Mouse (Mus musculus): ENCODE results near the gene Rhot2. TPM values are rescaled to one million over a fixed set of nuclear protein-coding genes. Genes with fewer than 3 reads are reported as not detected.
A peak's percentile ranks its signal among the peaks of the same experiment; 100 is the strongest.
"Not testable (repeated sequence)": the region's sequence is repeated elsewhere in the genome, so short reads cannot be mapped to it uniquely, and the experiment has no call there.

Gene Rhot2
- total RNA-seq, 2 experiments from 2014 or later = 13.9 to 15.6 TPM

GRCm38 (mm10) chr17:25828712-25829557 is 15.7 kb downstream of the Rhot2 start, which contains the start of gene Jmjd8:
Gene Jmjd8, plus strand, starts transcription at chr17:25828867.
- peak; percentile 34 for ATAC-seq (ENCODE audit: poor library complexity, severe bottlenecking)

DNA sequence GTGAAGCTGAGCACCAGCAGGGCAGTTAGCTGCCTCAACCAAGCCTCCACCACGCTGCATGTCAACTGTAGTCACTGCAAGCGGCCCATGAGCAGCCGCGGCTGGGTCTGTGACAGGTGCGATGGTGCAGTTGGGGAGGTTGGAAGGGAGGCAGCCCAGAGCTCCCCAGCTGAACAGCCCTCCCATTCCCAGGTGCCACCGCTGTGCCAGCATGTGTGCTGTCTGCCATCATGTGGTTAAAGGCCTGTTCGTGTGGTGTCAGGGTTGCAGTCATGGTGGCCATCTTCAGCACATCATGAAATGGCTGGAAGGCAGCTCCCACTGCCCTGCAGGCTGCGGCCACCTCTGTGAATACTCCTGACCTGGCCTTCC is 16.4 kb downstream of the Rhot2 start:
- ATAC-seq (ENCODE audit: poor library complexity, severe bottlenecking) = no peak

DNA sequence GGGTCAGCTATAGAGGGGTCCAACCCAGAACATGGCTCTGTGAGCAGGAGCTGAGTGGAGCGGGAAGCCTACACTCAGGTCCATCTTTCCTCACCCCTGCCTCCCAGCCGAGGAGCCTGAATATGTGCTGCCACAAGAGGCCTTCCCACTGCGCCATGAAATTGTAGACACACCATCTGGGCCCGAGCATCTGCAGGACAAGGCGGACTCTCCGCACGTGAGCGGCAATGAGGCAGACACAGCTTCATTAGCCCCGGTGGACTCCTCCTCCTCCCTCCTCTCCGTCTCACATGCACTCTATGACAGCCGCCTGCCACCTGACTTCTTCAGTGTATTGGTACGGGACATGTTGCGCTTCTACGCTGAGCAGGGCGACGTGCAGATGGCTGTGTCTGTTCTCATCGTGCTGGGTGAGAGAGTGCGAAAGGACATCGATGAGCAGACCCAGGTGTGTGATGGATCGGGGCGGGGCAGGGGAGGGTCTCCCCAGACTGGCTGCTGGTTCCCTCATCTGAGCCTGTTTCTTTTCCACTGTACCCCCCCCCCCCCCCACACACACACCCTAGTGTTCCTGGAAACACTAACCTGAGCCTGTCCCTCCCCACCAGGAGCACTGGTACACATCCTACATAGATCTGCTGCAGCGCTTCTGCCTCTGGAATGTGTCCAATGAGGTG is 17.0 kb downstream of the Rhot2 start:
- ATAC-seq (ENCODE audit: poor library complexity, severe bottlenecking) = no peak

GRCm38 (mm10) chr17:25827011-25827410 is 17.6 kb downstream of the Rhot2 start:
- no peak for ATAC-seq (ENCODE audit: poor library complexity, severe bottlenecking)

GRCm38 (mm10) chr17:25825984-25826570 is 18.6 kb downstream of the Rhot2 start:
- no peak for ATAC-seq (ENCODE audit: poor library complexity, severe bottlenecking)

- ATAC-seq (ENCODE audit: poor library complexity, severe bottlenecking) = no peak
Observed at GRCm38 (mm10) chr17:25825311-25825710, 19.3 kb downstream of the Rhot2 start.

DNA sequence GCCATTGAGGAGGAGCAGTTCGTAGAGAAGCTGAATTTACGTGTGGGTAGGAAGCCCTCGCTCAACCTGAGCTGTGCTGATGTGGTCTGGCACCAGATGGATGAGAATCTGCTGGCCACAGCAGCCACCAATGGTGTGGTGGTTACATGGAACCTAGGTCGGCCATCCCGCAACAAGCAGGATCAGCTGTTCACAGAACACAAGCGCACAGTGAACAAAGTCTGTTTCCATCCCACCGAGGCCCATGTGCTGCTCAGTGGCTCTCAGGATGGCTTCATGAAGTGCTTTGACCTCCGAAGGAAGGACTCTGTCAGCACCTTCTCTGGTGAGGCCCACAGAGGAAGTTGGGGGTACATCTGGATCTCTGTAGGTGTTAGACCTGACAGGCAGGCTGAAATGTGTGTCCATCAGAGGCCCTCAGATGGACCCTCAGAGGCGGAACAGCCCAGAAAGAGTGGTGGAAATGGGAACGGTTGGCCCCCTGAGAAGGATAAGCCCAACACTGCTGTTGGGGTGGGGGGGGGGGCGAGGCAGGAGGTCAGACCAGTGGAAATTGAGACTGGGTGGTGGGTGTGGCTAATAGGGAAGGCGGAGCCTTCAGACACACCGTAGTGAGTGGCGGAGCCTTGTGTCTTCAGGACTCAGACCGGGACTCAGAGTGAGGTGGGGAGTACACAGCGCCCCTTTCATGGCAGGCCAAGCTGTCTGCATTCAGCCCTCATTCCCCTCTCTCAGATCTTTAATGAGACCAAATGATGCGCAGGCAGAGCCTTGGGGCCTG is 20.1 kb downstream of the Rhot2 start:
- ATAC-seq (ENCODE audit: poor library complexity, severe bottlenecking) = no peak

- peak; percentile 94 for ATAC-seq (ENCODE audit: poor library complexity, severe bottlenecking)
Observed at GRCm38 (mm10) chr17:25823452-25823851, 21.2 kb downstream of the Rhot2 start, which contains the start of gene Wdr24. Gene Wdr24, plus strand, starts transcription at chr17:25823627.

DNA sequence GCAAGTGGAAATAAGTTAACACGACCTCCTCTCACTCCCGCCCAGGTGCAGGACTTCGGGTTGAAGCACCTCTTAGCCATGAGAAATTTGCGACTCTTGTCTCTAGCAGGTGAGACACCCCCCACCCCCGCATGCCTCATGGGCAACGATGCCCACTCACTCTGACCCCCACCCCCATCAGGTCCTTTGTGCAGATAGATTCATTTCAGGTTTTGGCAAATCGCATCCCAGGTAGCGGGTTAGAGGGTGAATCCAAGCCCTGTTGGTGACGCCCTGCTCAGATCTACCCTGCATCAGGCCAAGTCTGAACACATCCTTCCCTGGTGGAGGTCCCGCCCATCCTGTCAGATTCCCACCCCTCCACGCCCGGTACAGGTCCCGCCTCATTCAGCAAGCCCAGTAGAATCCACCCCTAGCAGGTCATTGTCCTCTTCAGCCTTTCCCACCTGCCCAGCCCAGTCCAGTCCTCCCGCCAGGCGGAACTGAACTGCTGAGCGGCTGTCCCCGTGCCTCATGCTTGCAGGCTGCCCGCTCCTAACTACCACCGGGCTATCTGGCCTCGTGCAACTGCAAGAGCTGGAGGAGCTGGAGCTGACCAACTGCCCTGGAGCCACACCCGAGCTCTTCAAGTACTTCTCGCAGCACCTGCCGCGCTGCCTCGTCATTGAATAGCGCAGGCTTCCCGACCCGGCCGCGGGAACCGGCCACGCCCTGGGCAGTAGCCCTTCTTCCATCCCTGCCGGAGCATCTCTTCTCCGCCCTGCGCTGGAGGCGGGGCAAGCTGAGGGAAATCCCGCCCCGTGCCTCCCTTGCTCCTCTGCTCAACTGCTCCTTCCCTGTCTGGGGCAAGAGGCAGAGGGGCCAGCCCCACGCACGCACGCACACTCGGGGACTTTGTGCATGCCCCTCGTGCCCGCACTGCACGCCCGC is 25.5 kb downstream of the Rhot2 start:
- peak; percentile 34; the same call in 1 of the 2 replicates for ATAC-seq (ENCODE audit: poor library complexity, severe bottlenecking)

- ATAC-seq (ENCODE audit: poor library complexity, severe bottlenecking) = no peak
Observed at GRCm38 (mm10) chr17:25817662-25818061, 27.0 kb downstream of the Rhot2 start.

- peak; percentile 68 for ATAC-seq (ENCODE audit: poor library complexity, severe bottlenecking)
Observed at GRCm38 (mm10) chr17:25813471-25813870, 31.2 kb downstream of the Rhot2 start.

- ATAC-seq (ENCODE audit: poor library complexity, severe bottlenecking) = no peak
Observed at GRCm38 (mm10) chr17:25810890-25811289, 33.8 kb downstream of the Rhot2 start.

DNA sequence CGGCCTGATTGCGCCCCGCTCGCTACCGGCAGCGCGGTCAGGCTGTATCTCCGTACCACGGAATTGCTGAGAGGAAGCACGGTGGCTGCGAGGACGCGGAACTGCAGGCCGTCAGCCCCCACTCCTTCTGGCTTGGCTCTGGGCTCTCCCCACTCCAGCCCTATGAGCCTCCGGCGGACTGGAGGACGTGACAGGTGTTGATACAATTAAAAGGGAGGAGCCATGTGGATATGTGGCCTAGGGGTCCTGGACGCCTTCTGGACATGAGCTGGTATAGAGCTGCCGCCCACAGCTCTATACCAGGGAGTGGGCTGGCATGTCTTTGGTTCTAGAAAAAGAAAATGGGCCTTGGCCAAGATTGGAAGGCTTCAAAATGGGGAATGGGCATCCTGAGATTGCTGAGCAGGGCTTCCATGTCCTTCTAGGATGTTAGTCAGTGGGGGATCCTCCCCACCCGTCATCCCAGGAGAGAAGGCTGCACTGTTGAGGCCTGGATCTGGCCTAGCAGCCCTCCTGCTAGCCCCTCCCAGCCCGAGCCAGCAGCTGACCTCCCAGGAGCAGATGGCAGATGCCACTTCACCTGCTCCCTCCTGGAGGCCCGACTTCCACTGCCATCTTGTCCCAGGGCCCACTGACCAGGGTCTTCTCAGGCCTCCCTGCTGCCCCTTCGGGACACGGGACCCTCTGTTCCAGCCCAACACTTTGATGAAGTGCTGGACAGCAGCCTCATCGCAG is 34.9 kb downstream of the Rhot2 start:
- ATAC-seq (ENCODE audit: poor library complexity, severe bottlenecking) = no peak

DNA sequence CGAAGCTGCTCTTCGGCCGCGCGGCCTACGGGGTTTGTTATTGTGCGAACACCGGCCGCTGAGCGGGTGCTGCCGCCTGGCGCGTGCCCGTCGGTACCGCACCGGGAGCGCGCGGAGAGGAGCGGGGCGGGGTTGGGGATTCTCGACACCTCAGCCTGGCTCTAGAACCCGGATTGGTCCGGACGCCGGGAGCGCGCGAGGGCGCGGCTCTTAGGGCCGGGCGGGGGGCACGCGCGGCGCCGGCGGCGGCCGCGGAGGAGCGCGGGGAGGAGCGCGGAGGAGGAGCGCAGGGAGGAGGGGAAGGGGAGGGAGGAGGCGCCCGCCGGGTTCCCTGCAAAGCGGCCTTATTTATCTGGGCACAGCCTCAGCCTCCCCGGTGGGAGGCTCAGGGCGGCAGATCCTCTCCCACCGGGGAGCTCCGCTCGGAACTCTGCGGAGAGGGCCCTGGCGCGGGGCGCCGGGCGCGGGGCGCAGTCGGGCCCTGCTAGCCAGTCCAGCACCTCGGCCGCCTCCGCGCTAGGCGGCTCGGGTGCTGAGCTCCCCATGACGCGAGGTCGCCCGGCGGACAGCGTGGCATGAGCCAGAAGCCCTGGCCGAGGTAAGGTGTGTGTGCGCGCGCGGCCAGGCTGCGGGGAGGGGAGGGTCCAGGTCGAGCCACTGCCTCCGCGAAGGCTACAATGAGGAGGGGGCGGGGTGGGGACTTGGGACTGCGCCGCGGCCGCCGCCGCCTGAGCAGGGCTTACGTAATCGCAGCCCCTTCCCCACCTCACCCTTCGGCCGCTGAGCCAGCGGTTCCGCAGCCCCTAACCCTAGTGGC is 35.7 kb downstream of the Rhot2 start, which contains the start of gene Fbxl16:
TSS of gene Fbxl16 (plus strand) at position 297 of the 817 bp plus-strand sequence.
- ATAC-seq (ENCODE audit: poor library complexity, severe bottlenecking) = no peak

DNA sequence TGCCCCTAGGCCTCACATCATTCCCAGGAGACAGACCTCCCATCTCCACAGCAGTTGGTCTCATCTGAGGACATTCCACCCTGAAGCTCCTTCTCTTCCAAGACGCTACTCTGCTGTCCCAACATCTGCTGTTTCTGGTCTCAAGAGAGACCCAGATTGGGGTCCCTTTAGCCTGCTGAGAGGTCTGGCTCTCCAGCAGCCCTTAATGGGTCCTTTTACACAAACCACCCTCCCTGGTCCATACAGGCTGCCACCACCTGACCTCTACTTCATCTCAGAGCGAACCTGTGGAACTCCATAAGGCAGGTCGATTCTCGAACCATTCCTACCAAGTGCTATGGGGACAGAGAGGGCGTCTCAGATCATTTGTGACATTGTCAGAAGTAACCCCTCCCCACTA is 36.6 kb downstream of the Rhot2 start:
- no peak for ATAC-seq (ENCODE audit: poor library complexity, severe bottlenecking)

DNA sequence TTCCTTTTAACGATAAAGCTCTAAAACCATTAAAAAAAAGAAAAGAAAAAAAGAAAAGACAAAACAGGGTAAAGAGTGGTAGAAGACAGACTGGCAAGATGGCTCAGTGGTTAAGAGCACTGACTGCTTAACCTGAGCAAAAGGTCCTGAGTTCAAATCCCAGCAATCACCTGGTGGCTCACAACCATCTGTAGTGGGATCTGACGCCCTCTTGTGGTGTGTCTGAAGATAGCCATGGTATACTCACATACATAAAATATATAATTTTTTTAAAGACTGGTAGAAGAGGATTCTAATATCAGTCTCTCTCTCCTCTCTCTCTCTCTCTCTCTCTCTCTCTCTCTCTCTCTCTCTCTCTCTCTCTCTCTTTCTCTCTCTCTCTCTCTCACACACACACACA is 37.2 kb downstream of the Rhot2 start:
- ATAC-seq (ENCODE audit: poor library complexity, severe bottlenecking) = not testable (repeated sequence)

- no peak for ATAC-seq (ENCODE audit: poor library complexity, severe bottlenecking)
Observed at GRCm38 (mm10) chr17:25806507-25806906, 38.1 kb downstream of the Rhot2 start.

Measured in megakaryocyte, adult 5-6 weeks (primary cell).